Mouse (Mus musculus): ENCODE measurements around the gene Slc1a1. TPM values are rescaled to one million over a fixed set of nuclear protein-coding genes. Genes with fewer than 3 reads are reported as not detected.

The Slc1a1 gene
- not detected in 2 replicates for total RNA-seq (2014; fragmentation: Nextera tagmentation)
- not detected in 2 replicates for total RNA-seq (2017)

- peak; percentile 67 for ATAC-seq (replicated peaks; ENCODE audit: poor library complexity, severe bottlenecking)
These were observed at the start of gene Slc1a1 for GRCm38 (mm10) chr19:28834798-28835499. Gene Slc1a1, plus strand, starts transcription at chr19:28835049.

DNA sequence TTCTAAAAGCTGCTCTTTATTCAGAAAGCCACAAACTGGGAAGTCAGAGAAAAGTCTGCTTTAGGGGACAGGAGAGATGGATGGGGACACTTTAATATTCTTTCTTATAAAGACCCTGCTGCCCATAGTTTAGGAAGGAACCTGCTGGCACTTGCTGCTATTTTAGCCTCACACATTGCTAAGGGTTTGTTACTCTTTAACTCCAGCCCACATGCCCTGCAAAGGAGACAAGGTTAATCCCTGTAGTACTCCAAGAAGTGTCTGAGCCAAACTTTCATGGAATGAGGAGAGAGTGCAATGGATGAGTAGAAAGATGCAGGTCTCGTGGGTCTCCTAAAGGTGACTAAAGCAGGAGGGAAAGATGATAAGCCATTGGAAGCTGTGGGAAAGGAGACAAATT is 44.7 kb upstream of the Slc1a1 start:
- ATAC-seq (replicated peaks; ENCODE audit: poor library complexity, severe bottlenecking), result no peak

- ATAC-seq (replicated peaks; ENCODE audit: poor library complexity, severe bottlenecking), result no peak
These were observed 41.5 kb upstream of the Slc1a1 start for GRCm38 (mm10) chr19:28793307-28793706.

- no peak for ATAC-seq (replicated peaks; ENCODE audit: poor library complexity, severe bottlenecking)
These were observed 38.6 kb upstream of the Slc1a1 start for GRCm38 (mm10) chr19:28796146-28796848.

GRCm38 (mm10) chr19:28796966-28797365 is 37.9 kb upstream of the Slc1a1 start:
- ATAC-seq (replicated peaks; ENCODE audit: poor library complexity, severe bottlenecking), result no peak

DNA sequence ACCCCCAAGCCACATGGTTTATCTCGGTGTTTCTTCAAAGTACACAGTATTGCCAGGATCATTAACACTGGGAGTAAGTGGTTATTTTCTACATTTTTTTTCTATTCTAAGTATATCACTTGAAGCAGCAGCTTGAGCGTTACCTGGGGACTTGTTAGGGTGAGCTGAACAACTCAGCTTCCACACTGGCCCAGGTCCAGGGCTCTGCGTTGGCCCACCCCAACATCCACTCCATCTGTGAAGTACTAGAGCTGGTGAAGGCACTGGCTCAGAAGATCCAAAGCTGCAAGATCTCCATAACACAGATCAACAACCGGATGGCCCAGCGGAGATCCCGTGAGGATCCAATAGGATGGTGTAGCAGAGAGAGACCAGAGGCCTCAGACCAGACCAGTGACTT is 37.2 kb upstream of the Slc1a1 start:
- ATAC-seq (replicated peaks; ENCODE audit: poor library complexity, severe bottlenecking), result no peak

DNA sequence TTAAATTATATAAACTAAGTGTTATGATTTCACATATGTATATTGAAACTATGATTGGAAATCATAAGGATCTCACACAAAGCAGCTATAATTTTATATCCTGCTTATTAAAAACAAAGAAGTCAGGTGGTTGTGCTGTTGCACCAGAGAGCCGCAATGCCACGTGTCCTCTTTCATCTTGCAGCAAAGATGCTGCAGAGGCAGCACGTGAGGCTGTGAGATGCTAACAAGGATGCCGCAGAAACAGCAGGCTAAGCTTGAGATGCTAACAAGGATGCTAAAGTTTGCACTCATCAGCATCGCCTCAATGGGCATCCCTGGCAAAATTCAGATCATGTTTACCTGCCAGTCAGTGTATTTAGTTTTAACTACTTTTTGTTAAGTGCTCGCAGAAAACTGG is 34.4 kb upstream of the Slc1a1 start:
- no peak for ATAC-seq (replicated peaks; ENCODE audit: poor library complexity, severe bottlenecking)

- no peak for ATAC-seq (replicated peaks; ENCODE audit: poor library complexity, severe bottlenecking)
These were observed 28.6 kb upstream of the Slc1a1 start for GRCm38 (mm10) chr19:28806276-28806675.

DNA sequence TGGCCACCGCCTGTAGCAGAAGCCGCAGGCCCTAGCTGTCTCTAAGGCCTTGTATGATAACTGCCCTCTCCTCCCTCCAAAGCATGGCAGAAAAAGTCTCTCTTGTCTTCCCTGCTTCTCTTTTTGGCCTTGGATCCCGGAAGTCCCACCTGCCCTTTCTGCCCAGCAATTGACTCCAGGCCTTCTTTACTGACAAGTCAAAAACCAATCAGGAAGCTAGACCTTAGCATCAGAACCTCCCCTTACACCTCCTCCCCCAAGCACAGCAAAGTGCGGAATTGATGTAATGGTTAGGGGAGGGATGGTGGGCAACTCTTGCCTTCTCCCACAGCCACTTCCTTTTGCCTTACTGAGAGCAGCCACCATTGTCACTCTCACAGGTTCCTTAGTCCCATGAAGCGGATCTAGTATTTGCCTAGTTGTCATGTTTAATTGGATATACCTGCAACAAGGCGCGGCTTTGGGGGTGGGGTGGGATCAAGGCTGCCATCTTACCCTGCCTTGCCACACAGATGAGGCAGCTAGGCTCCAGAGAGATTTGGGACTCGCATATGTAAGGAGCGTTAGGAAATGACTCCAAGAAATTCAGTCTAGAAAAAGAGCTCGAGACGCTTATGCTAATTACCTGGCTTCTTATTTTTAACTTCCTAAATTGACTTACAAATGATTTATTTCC is 27.9 kb upstream of the Slc1a1 start:
- no peak for ATAC-seq (replicated peaks; ENCODE audit: poor library complexity, severe bottlenecking)

- no peak for ATAC-seq (replicated peaks; ENCODE audit: poor library complexity, severe bottlenecking)
These were observed 27.4 kb upstream of the Slc1a1 start for GRCm38 (mm10) chr19:28807497-28807871.

GRCm38 (mm10) chr19:28818286-28818685 is 16.6 kb upstream of the Slc1a1 start:
- no peak for ATAC-seq (replicated peaks; ENCODE audit: poor library complexity, severe bottlenecking)

- ATAC-seq (replicated peaks; ENCODE audit: poor library complexity, severe bottlenecking), result no peak
These were observed 7.0 kb upstream of the Slc1a1 start for GRCm38 (mm10) chr19:28827697-28828328.

DNA sequence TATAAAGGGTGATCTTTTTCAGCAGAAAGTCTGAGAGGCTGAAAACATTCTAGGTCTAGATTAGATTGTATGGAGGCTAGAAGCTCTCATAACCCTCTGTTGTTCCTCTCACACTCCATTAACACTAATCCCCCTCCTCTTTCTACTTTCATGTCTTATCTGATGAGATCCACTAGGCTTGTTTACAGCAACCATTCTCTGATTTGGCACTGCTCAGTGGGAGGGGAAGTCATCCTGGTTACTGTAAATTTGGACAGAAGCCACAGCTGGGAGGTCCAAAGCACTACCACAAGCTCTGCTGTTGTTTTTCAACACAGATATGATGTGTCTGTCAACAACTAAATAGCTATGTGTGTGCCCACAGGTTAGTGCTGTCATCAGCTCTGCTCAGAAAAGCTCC is 3.5 kb upstream of the Slc1a1 start:
- no peak for ATAC-seq (replicated peaks; ENCODE audit: poor library complexity, severe bottlenecking)

- ATAC-seq (replicated peaks; ENCODE audit: poor library complexity, severe bottlenecking), result no peak
These were observed 2.2 kb upstream of the Slc1a1 start for GRCm38 (mm10) chr19:28832605-28833004.

GRCm38 (mm10) chr19:28834388-28834787 is 461 bp upstream of the Slc1a1 start:
- peak; percentile 65 for ATAC-seq (replicated peaks; ENCODE audit: poor library complexity, severe bottlenecking)

DNA sequence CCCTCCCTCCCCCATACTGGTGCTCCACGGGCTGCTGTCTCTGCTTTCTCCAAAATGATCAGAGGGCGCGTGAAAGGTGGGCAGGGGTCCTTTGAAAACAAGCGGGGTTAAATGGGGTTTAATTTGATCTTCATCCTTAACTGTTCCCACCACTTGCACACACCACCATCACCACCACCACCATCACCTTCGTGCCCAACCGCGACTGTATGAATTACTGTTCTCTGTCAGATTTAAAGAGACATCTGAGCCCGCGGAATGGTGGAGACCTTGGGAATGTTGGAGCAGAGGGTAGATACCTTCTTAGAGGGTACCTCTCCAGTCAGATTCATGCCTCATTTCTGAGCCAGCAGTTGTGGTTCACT is 633 bp downstream of the Slc1a1 start:
- no peak for ATAC-seq (replicated peaks; ENCODE audit: poor library complexity, severe bottlenecking)

- ATAC-seq (replicated peaks; ENCODE audit: poor library complexity, severe bottlenecking), result no peak
These were observed 1.3 kb downstream of the Slc1a1 start for GRCm38 (mm10) chr19:28836116-28836515.

- no peak for ATAC-seq (replicated peaks; ENCODE audit: poor library complexity, severe bottlenecking)
These were observed 2.0 kb downstream of the Slc1a1 start for GRCm38 (mm10) chr19:28836651-28837410.

GRCm38 (mm10) chr19:28838796-28839195 is 3.9 kb downstream of the Slc1a1 start:
- ATAC-seq (replicated peaks; ENCODE audit: poor library complexity, severe bottlenecking), result no peak
